ENCODE assay signal across 21 mouse cellular contexts in the genomic region with DNA sequence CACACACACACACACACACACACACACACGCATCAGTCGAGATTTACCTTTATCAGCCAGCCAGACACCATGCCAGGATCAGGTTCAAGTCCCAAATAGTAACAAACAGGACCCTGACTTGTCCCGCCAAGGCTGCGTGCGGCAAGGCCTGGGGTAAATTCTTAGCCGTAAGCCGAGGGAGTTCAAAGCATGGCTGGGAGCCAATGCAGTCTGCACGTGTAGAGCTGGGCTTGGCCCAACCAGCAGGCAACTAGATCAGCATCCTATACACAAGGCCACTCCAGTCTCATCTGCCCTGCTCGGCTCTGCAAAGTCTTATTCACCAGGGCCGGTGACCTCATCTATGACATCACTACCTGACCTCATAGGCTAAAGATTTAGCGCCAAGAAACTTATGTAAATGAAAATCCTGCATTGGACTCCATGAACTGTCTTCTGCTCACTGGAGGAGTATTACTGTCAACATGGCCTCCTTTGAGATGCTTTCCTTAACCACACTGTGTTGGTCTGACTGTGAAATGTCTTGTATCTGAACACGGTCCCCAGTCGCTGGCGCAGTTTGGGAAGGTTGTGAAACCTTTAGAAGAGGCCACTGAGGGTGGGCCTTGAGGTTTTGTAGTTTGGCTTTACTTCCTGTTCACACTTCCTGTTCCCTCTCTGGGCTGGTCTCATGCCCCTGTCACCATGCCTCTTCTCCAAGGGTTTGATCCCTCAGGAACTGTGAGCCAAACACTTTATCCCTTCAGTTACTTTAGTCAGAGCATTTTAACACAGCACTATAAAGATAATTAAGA.
A peak's percentile ranks its signal among the peaks of the same experiment; 100 is the strongest.
DNase-seq lines count a peak whose midpoint lies in the region; ATAC-seq and TF ChIP-seq lines count a peak whose summit lies in the region.
"Had no signal": no experiment of that assay in that cellular context is flagged by ENCODE, and none has a peak within 500 bp of the region (broad histone marks: within the 10 kb centered on the region; RNA-seq: fewer than 3 reads in every experiment).

No protein-coding gene starts in this region.

- no peak for TF ChIP-seq EP300 in MEL (IDR thresholded peaks at IDR 0.05; ENCODE audit: low read depth in 1 of 2, low read length in 2 of 2)

- no peak overlapping the region for H3K4me3 ChIP-seq in forebrain, embryonic 14.5 days (ENCODE audit: low read depth, low read length)
- H3K4me3 ChIP-seq in forebrain, embryonic 12.5 days (replicated peaks), result no peak overlapping the region
- H3K4me3 ChIP-seq in MEL (ENCODE audit: control insufficient read depth in 1 of 2, insufficient read depth in 1 of 2, low read depth in 2 of 2, low read length in 2 of 2), result no peak overlapping the region
- no peak overlapping the region for H3K4me3 ChIP-seq in midbrain, embryonic 16.5 days (ENCODE audit: low read depth, low read length)
- H3K4me3 ChIP-seq: embryonic facial prominence, embryonic 15.5 days; erythroblast, embryonic 14.5 days; forebrain, embryonic 10.5 days; heart, embryonic 12.5 days; hindbrain, embryonic 10.5 days; intestine, embryonic 15.5 days had no signal

- peaks cover 12% of the 10 kb centered on the region for H3K4me1 ChIP-seq in forebrain, embryonic 14.5 days (ENCODE audit: control insufficient read depth, insufficient read depth, low read length)
- peaks cover 40% of the 10 kb centered on the region for H3K4me1 ChIP-seq in forebrain, embryonic 12.5 days
- peaks cover 0 to 15% of the 10 kb centered on the region in 2 experiments; a peak in 2 of 4 replicates for H3K4me1 ChIP-seq in MEL (ENCODE audit: control insufficient read depth in 1 of 2, insufficient read depth in 2 of 2, low read length in 2 of 2)
- peaks cover 22% of the 10 kb centered on the region for H3K4me1 ChIP-seq in midbrain, embryonic 16.5 days (ENCODE audit: control insufficient read depth, insufficient read depth, low read length)

- H3K36me3 ChIP-seq in forebrain, embryonic 14.5 days (ENCODE audit: control insufficient read depth, insufficient read depth, low read length), result no peaks in the 10 kb centered on the region
- peaks cover 15% of the 10 kb centered on the region for H3K36me3 ChIP-seq in forebrain, embryonic 12.5 days (replicated peaks)
- peaks cover 0 to 7% of the 10 kb centered on the region in 2 experiments; a peak in 1 of 4 replicates for H3K36me3 ChIP-seq in MEL (ENCODE audit: control insufficient read depth in 1 of 2, insufficient read depth in 2 of 2, low read length in 2 of 2)
- 0 out of 2 replicates have a peak, but pooled peaks cover 2% of the 10 kb centered on the region for H3K36me3 ChIP-seq in midbrain, embryonic 16.5 days (ENCODE audit: control insufficient read depth, insufficient read depth, low read length)
- H3K36me3 ChIP-seq: embryonic facial prominence, embryonic 15.5 days; heart, embryonic 12.5 days had no signal

- H3K9ac ChIP-seq in forebrain, embryonic 14.5 days (ENCODE audit: low read length), result no peak overlapping the region
- no peak overlapping the region for H3K9ac ChIP-seq in forebrain, embryonic 12.5 days
- H3K9ac ChIP-seq in MEL (ENCODE audit: control insufficient read depth, low read depth, low read length, poor library complexity, severe bottlenecking), result no peak overlapping the region
- H3K9ac ChIP-seq in midbrain, embryonic 16.5 days (ENCODE audit: low read depth, low read length), result no peak overlapping the region
- H3K9ac ChIP-seq: embryonic facial prominence, embryonic 15.5 days; heart, embryonic 12.5 days; hindbrain, embryonic 14.5 days; intestine, embryonic 15.5 days had no signal

- no peak for TF ChIP-seq RAD21 in MEL (IDR thresholded peaks at IDR 0.05; ENCODE audit: low read depth, low read length)

- TF ChIP-seq CTCF in MEL (IDR thresholded peaks at IDR 0.05 in 2 of 3, conservative IDR thresholded peaks at IDR 0.05 in 1 of 3; ENCODE audit: control insufficient read depth in 1 of 3, insufficient read depth in 1 of 3, low read depth in 2 of 3, low read length in 3 of 3, poor library complexity in 1 of 3, severe bottlenecking in 1 of 3), result no peak
- TF ChIP-seq CTCF in brain, embryonic 14.5 days (IDR thresholded peaks at IDR 0.05; ENCODE audit: borderline replicate concordance, extremely low read depth, insufficient read depth, insufficient read length), result no peak

- H3K27me3 ChIP-seq in forebrain, embryonic 14.5 days (replicated peaks; ENCODE audit: control insufficient read depth, insufficient read depth, low read length), result no peaks in the 10 kb centered on the region
- no peaks in the 10 kb centered on the region for H3K27me3 ChIP-seq in forebrain, embryonic 12.5 days
- H3K27me3 ChIP-seq in MEL (ENCODE audit: control insufficient read depth in 1 of 2, insufficient read depth in 2 of 2, low read length in 2 of 2), result no peaks in the 10 kb centered on the region
- no peaks in the 10 kb centered on the region for H3K27me3 ChIP-seq in midbrain, embryonic 16.5 days (ENCODE audit: control insufficient read depth, insufficient read depth, low read depth, low read length)
- H3K27me3 ChIP-seq: embryonic facial prominence, embryonic 15.5 days; intestine, embryonic 15.5 days had no signal

- no peak overlapping the region for H3K27ac ChIP-seq in forebrain, embryonic 14.5 days (ENCODE audit: low read depth, low read length)
- no peak overlapping the region for H3K27ac ChIP-seq in forebrain, embryonic 12.5 days
- no peak overlapping the region for H3K27ac ChIP-seq in MEL (ENCODE audit: control insufficient read depth, low read depth, low read length)
- no peak overlapping the region for H3K27ac ChIP-seq in midbrain, embryonic 16.5 days (ENCODE audit: low read length)
- H3K27ac ChIP-seq: embryonic facial prominence, embryonic 15.5 days; forebrain, embryonic 10.5 days; hindbrain, embryonic 10.5 days; hindbrain, embryonic 14.5 days; intestine, embryonic 15.5 days had no signal

- H3K9me3 ChIP-seq in forebrain, embryonic 14.5 days (replicated peaks; ENCODE audit: control insufficient read depth, low read length), result no peaks in the 10 kb centered on the region
- H3K9me3 ChIP-seq in forebrain, embryonic 12.5 days, result no peaks in the 10 kb centered on the region
- H3K9me3 ChIP-seq in MEL (replicated peaks; ENCODE audit: insufficient read depth, low read length), result no peaks in the 10 kb centered on the region
- H3K9me3 ChIP-seq in midbrain, embryonic 16.5 days (replicated peaks; ENCODE audit: control insufficient read depth, low read length, poor library complexity, severe bottlenecking), result no peaks in the 10 kb centered on the region
- H3K9me3 ChIP-seq: embryonic facial prominence, embryonic 15.5 days; heart, embryonic 12.5 days; hindbrain, embryonic 10.5 days; intestine, embryonic 15.5 days had no signal

- no peak for ATAC-seq in forebrain, embryonic 14.5 days
- ATAC-seq in forebrain, embryonic 12.5 days (ENCODE audit: low FRiP score), result no peak
- peak; percentile 61 for ATAC-seq in megakaryocyte progenitor cell, adult 5-6 weeks (replicated peaks; ENCODE audit: poor library complexity)
- ATAC-seq in midbrain, embryonic 16.5 days, result no peak
- ATAC-seq: forebrain, embryonic 16.5 days; intestine, embryonic 15.5 days had no signal

- WGBS in forebrain, embryonic 14.5 days, result 77% methylated on average over 14 of the region's 14 CpGs
- WGBS in forebrain, embryonic 12.5 days, result 90% methylated on average over 14 of the region's 14 CpGs
- WGBS in midbrain, embryonic 16.5 days, result 80% methylated on average over 14 of the region's 14 CpGs

- H3K4me2 ChIP-seq in forebrain, embryonic 14.5 days (ENCODE audit: low read length), result no peak overlapping the region
- no peak overlapping the region for H3K4me2 ChIP-seq in forebrain, embryonic 12.5 days
- no peak overlapping the region for H3K4me2 ChIP-seq in midbrain, embryonic 16.5 days (ENCODE audit: low read length)
- H3K4me2 ChIP-seq: embryonic facial prominence, embryonic 15.5 days; heart, embryonic 12.5 days; hindbrain, embryonic 14.5 days; intestine, embryonic 15.5 days had no signal

- TF ChIP-seq POLR2A in MEL (IDR thresholded peaks at IDR 0.05; ENCODE audit: control insufficient read depth in 1 of 2, insufficient read depth in 1 of 2, low read depth in 1 of 2, low read length in 2 of 2, poor library complexity in 1 of 2), result no peak
- TF ChIP-seq POLR2A in brain, embryonic 14.5 days (IDR thresholded peaks at IDR 0.05; ENCODE audit: borderline replicate concordance, extremely low read depth, insufficient read depth, insufficient read length, poor library complexity, severe bottlenecking), result no peak

- intact Hi-C loops in gastrocnemius, postnatal 36 days (cut with DNase I), result no loop called here

- H3K79me2 ChIP-seq in MEL (ENCODE audit: control insufficient read depth, insufficient read depth, low read length, poor library complexity), result no peaks in the 10 kb centered on the region

- peak; percentile 58 for DNase-seq in forebrain, embryonic 14.5 days (ENCODE audit: low spot score)
- DNase-seq in MEL (ENCODE audit: low read depth, low spot score), result peak; percentile 41
- peak; percentile 68 for DNase-seq in brain, embryonic 14.5 days (ENCODE audit: low read depth)
- no peak for DNase-seq in gastrocnemius, postnatal 36 days
- DNase-seq: cerebellum, adult 18-20 months; cerebellum, adult 9-11 months; cerebellum, postnatal 36 days; embryo, embryonic 11 days; gastrocnemius, postnatal 10 days; kidney, adult 2 months had no signal

TF ChIP-seq in MEL, 35 proteins besides CTCF, POLR2A, EP300 and RAD21:
- no peak for TF ChIP-seq MAX (IDR thresholded peaks at IDR 0.05; ENCODE audit: low read length)
- no peak for TF ChIP-seq E2F4 (IDR thresholded peaks at IDR 0.05; ENCODE audit: borderline replicate concordance, low read depth, low read length)
- TF ChIP-seq TBP (IDR thresholded peaks at IDR 0.05; ENCODE audit: low read depth, low read length), result no peak
- no peak for TF ChIP-seq POLR2AphosphoS2 (IDR thresholded peaks at IDR 0.05; ENCODE audit: low read length)
- TF ChIP-seq ETS1 (IDR thresholded peaks at IDR 0.05; ENCODE audit: low read depth, low read length), result no peak
- TF ChIP-seq ELF1 (IDR thresholded peaks at IDR 0.05; ENCODE audit: low read depth, low read length), result no peak
- TF ChIP-seq MYC (IDR thresholded peaks at IDR 0.05; ENCODE audit: low read depth, low read length), result no peak
- TF ChIP-seq MAFK (IDR thresholded peaks at IDR 0.05; ENCODE audit: borderline replicate concordance, low read depth, low read length), result no peak
- TF ChIP-seq GABPA (IDR thresholded peaks at IDR 0.05; ENCODE audit: low read depth, low read length), result no peak

Comparison
In these comparisons a context has a peak if more than half of its experiments do, and no peak if none do; other contexts are left out.
1. DNase-seq: peak in forebrain, embryonic 14.5 days (single experiment), MEL (single experiment) and brain, embryonic 14.5 days (single experiment); none in gastrocnemius, postnatal 36 days (0 of 2).